Mouse (Mus musculus): Measurements from ENCODE around the gene Sez6l.

- TF ChIP-seq POU5F1 (IDR thresholded peaks at IDR 0.05; ENCODE audit: borderline replicate concordance, low read length): no peak
- TF ChIP-seq CTCF (conservative IDR thresholded peaks at IDR 0.05; ENCODE audit: low read length): no peak
- TF ChIP-seq NANOG (IDR thresholded peaks at IDR 0.05; ENCODE audit: borderline replicate concordance, low read length): no peak
These were observed 508 bp downstream of the Sez6l start for GRCm38 (mm10) chr5:112576361-112576992.
